Mouse (Mus musculus) mature B cell (primary cell): ENCODE results near the gene Chsy1.

Source experiments
- in situ Hi-C: fragments of 300-500 bp; cut with MboI; formaldehyde crosslinking; loops from 2 replicates; pipeline ENCODE4 v1.14.3; 2019

The Chsy1 gene

GRCm38 (mm10) chr7:66138301-66138700, 29.0 kb downstream of the Chsy1 start:
- in situ Hi-C loops: no loop called here

GRCm38 (mm10) chr7:66138878-66139277, 29.6 kb downstream of the Chsy1 start:
- in situ Hi-C loops: no loop called here

- in situ Hi-C loops: no loop called here
Measured at GRCm38 (mm10) chr7:66140095-66140494, 30.8 kb downstream of the Chsy1 start.

GRCm38 (mm10) chr7:66140923-66141570, 31.7 kb downstream of the Chsy1 start:
- in situ Hi-C loops: no loop called here

- in situ Hi-C loops: no loop called here
Measured at GRCm38 (mm10) chr7:66142514-66142913, 33.2 kb downstream of the Chsy1 start.

- in situ Hi-C loops: no loop called here
Measured at GRCm38 (mm10) chr7:66144543-66144942, 35.2 kb downstream of the Chsy1 start.

- in situ Hi-C loops: no loop called here
Measured at GRCm38 (mm10) chr7:66147156-66147555, 37.8 kb downstream of the Chsy1 start.

- in situ Hi-C loops: no loop called here
Measured at GRCm38 (mm10) chr7:66147816-66148215, 38.5 kb downstream of the Chsy1 start.

GRCm38 (mm10) chr7:66149506-66149905, 40.2 kb downstream of the Chsy1 start:
- in situ Hi-C loops: no loop called here

GRCm38 (mm10) chr7:66150411-66150810, 41.1 kb downstream of the Chsy1 start:
- in situ Hi-C loops: no loop called here

GRCm38 (mm10) chr7:66157413-66157812, 48.1 kb downstream of the Chsy1 start:
- in situ Hi-C loops: no loop called here

- in situ Hi-C loops: no loop called here
Measured at GRCm38 (mm10) chr7:66157861-66158415, 48.6 kb downstream of the Chsy1 start.

- in situ Hi-C loops: no loop called here
Measured at GRCm38 (mm10) chr7:66158616-66159129, 49.4 kb downstream of the Chsy1 start.

GRCm38 (mm10) chr7:66159961-66160360, 50.6 kb downstream of the Chsy1 start:
- in situ Hi-C loops: no loop called here

- in situ Hi-C loops: no loop called here
Measured at GRCm38 (mm10) chr7:66161836-66162235, 52.5 kb downstream of the Chsy1 start.

- in situ Hi-C loops: no loop called here
Measured at GRCm38 (mm10) chr7:66162489-66162888, 53.2 kb downstream of the Chsy1 start.

GRCm38 (mm10) chr7:66162981-66163380, 53.7 kb downstream of the Chsy1 start:
- in situ Hi-C loops: no loop called here

- in situ Hi-C loops: no loop called here
Measured at GRCm38 (mm10) chr7:66164427-66165031, 55.2 kb downstream of the Chsy1 start.

GRCm38 (mm10) chr7:66165036-66165798, 55.9 kb downstream of the Chsy1 start:
- in situ Hi-C loops: no loop called here

- in situ Hi-C loops: no loop called here
Measured at GRCm38 (mm10) chr7:66168877-66169276, 59.6 kb downstream of the Chsy1 start.

- in situ Hi-C loops: no loop called here
Measured at GRCm38 (mm10) chr7:66169476-66169875, 60.2 kb downstream of the Chsy1 start.

- in situ Hi-C loops: no loop called here
Measured at GRCm38 (mm10) chr7:66170802-66171505, 61.6 kb downstream of the Chsy1 start.
